Mouse (Mus musculus): ENCODE measurements at regions not wholly inside any gene's neighbourhood (a gene's known extent, or its start where the extent isn't known, plus 50 kb on each side); places are given as distances from the start of the nearest gene placed in this dataset.
A peak's percentile ranks its signal among the peaks of the same experiment; 100 is the strongest.
"Not testable (repeated sequence)": the region's sequence is repeated elsewhere in the genome, so short reads cannot be mapped to it uniquely, and the experiment has no call there.

- H3K27ac ChIP-seq (replicated peaks): no peak overlapping the region
- 59% methylated on average over 3 of the region's 3 CpGs for WGBS
- no peak overlapping the region for H3K9ac ChIP-seq
- H3K27me3 ChIP-seq (replicated peaks): no peaks in the 10 kb centered on the region
- no peak for ATAC-seq (ENCODE audit: extremely low read depth, insufficient number of reproducible peaks, low FRiP score, low TSS enrichment)
- H3K9me3 ChIP-seq: no peaks in the 10 kb centered on the region
- no peak overlapping the region for H3K4me2 ChIP-seq
- H3K36me3 ChIP-seq: no peaks in the 10 kb centered on the region
- H3K4me3 ChIP-seq: no peak overlapping the region
- no peaks in the 10 kb centered on the region for H3K4me1 ChIP-seq
Measured at GRCm38 (mm10) chr1:194435060-194435459, 183.0 kb upstream of the Plxna2 start.

DNA sequence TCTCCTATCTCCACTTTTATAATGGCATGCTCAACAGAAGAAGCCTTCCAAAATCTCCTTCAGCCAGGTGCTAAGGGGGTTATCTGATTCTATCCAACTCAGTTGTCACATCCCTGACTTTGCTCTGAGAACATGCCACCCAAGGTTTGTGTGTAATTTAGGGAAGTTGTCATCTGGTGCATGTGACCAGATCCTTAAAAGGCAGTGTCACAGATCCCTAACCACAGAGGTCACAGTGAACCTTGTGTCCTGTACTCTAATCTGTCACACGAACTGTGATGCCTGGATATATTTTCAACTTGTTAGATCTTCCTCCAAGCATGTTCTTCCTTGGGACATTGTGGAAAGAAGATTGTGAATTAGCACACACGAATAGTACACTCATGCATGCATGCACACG lies 189.4 kb upstream of the Plxna2 start:
- ATAC-seq (ENCODE audit: extremely low read depth, insufficient number of reproducible peaks, low FRiP score, low TSS enrichment): no peak
- H3K4me3 ChIP-seq: no peak overlapping the region
- H3K4me1 ChIP-seq: peaks cover 11% of the 10 kb centered on the region
- 63% methylated on average over 3 of the region's 3 CpGs for WGBS
- no peaks in the 10 kb centered on the region for H3K9me3 ChIP-seq
- H3K4me2 ChIP-seq: no peak overlapping the region
- no peak overlapping the region for H3K27ac ChIP-seq (replicated peaks)
- no peak overlapping the region for H3K9ac ChIP-seq
- no peaks in the 10 kb centered on the region for H3K27me3 ChIP-seq (replicated peaks)
- no peaks in the 10 kb centered on the region for H3K36me3 ChIP-seq

- Histone ChIP-seq H3K36me3 (no peaks in the 10 kb centered on the region), H3K27me3 (replicated peaks) (no peaks in the 10 kb centered on the region; the same call in 1 of the 2 replicates), H3K4me2 (no peak overlapping the region), H3K4me1 (peaks cover 11% of the 10 kb centered on the region), H3K9ac (no peak overlapping the region), H3K27ac (replicated peaks) (0 out of 2 replicates have a peak overlapping the region, but pooled peaks have one; percentile 15), H3K9me3 (no peaks in the 10 kb centered on the region), H3K4me3 (no peak overlapping the region)
- no peak for ATAC-seq (ENCODE audit: extremely low read depth, insufficient number of reproducible peaks, low FRiP score, low TSS enrichment)
- WGBS: 73% methylated on average over 6 of the region's 6 CpGs
Measured at GRCm38 (mm10) chr1:194426293-194426692, 191.7 kb upstream of the Plxna2 start.

- WGBS: 72% methylated on average over 2 of the region's 2 CpGs
- peaks cover 23% of the 10 kb centered on the region for H3K4me1 ChIP-seq
- no peak overlapping the region for H3K4me3 ChIP-seq
- no peak for ATAC-seq (ENCODE audit: extremely low read depth, insufficient number of reproducible peaks, low FRiP score, low TSS enrichment)
- H3K27me3 ChIP-seq (replicated peaks): no peaks in the 10 kb centered on the region; the same call in 1 of the 2 replicates
- H3K27ac ChIP-seq (replicated peaks): no peak overlapping the region
- H3K9ac ChIP-seq: no peak overlapping the region
- H3K4me2 ChIP-seq: no peak overlapping the region
- H3K9me3 ChIP-seq: no peaks in the 10 kb centered on the region
- no peaks in the 10 kb centered on the region for H3K36me3 ChIP-seq
Measured at GRCm38 (mm10) chr1:194424201-194424600, 193.8 kb upstream of the Plxna2 start.

DNA sequence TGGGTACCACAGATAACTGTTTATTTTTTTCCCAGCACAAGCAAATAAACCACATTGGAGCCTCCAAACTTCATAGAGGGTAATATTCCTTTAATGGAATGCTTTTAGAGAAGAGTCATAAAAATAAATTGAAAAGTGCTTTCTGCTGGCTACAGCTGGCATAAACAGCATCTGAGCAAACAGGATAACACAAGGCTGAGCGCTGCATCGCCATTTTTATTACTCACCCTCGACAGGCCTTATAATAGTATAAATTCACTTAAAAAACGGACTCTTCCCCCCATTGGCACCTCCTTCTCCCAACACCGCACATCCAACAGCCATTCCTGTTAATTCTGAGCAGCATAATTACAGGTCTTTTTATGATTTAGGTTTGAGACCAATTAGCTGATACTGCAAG lies 205.8 kb upstream of the Plxna2 start:
- H3K4me3 ChIP-seq: no peak overlapping the region
- no peaks in the 10 kb centered on the region for H3K36me3 ChIP-seq
- H3K9me3 ChIP-seq: no peaks in the 10 kb centered on the region
- H3K4me2 ChIP-seq: no peak overlapping the region
- H3K27me3 ChIP-seq (replicated peaks): peaks cover 12% of the 10 kb centered on the region; the same call in 1 of the 2 replicates
- no peak overlapping the region for H3K27ac ChIP-seq (replicated peaks)
- 74% methylated on average over 5 of the region's 5 CpGs for WGBS
- no peaks in the 10 kb centered on the region for H3K4me1 ChIP-seq
- H3K9ac ChIP-seq: no peak overlapping the region
- no peak for ATAC-seq (ENCODE audit: extremely low read depth, insufficient number of reproducible peaks, low FRiP score, low TSS enrichment)

GRCm38 (mm10) chr1:194411788-194412187 lies 206.2 kb upstream of the Plxna2 start:
- Histone ChIP-seq H3K36me3 (no peaks in the 10 kb centered on the region), H3K27me3 (replicated peaks) (peaks cover 12% of the 10 kb centered on the region; the same call in 1 of the 2 replicates), H3K4me1 (no peaks in the 10 kb centered on the region), H3K4me3 (no peak overlapping the region), H3K27ac (replicated peaks) (no peak overlapping the region), H3K4me2 (no peak overlapping the region), H3K9me3 (no peaks in the 10 kb centered on the region), H3K9ac (no peak overlapping the region)
- ATAC-seq (ENCODE audit: extremely low read depth, insufficient number of reproducible peaks, low FRiP score, low TSS enrichment): no peak
- WGBS: 57% methylated on average over 2 of the region's 2 CpGs

- Histone ChIP-seq H3K4me2 (no peak overlapping the region), H3K9ac (no peak overlapping the region), H3K27me3 (replicated peaks) (no peaks in the 10 kb centered on the region), H3K36me3 (no peaks in the 10 kb centered on the region), H3K4me1 (no peaks in the 10 kb centered on the region), H3K4me3 (no peak overlapping the region), H3K9me3 (no peaks in the 10 kb centered on the region), H3K27ac (replicated peaks) (no peak overlapping the region)
- no peak for ATAC-seq (ENCODE audit: extremely low read depth, insufficient number of reproducible peaks, low FRiP score, low TSS enrichment)
Measured at GRCm38 (mm10) chr1:194399281-194399680, 218.7 kb upstream of the Plxna2 start.

- H3K4me2 ChIP-seq: no peak overlapping the region
- 68% methylated on average over 4 of the region's 4 CpGs for WGBS
- H3K27ac ChIP-seq (replicated peaks): no peak overlapping the region
- no peaks in the 10 kb centered on the region for H3K27me3 ChIP-seq (replicated peaks)
- H3K9ac ChIP-seq: no peak overlapping the region
- H3K9me3 ChIP-seq: no peaks in the 10 kb centered on the region
- H3K4me1 ChIP-seq: no peaks in the 10 kb centered on the region
- H3K4me3 ChIP-seq: no peak overlapping the region
- ATAC-seq (ENCODE audit: extremely low read depth, insufficient number of reproducible peaks, low FRiP score, low TSS enrichment): no peak
- H3K36me3 ChIP-seq: no peaks in the 10 kb centered on the region
Measured at GRCm38 (mm10) chr1:194396754-194397460, 221.1 kb upstream of the Plxna2 start.

GRCm38 (mm10) chr1:194393720-194394119 lies 224.3 kb upstream of the Plxna2 start:
- Histone ChIP-seq H3K4me1 (no peaks in the 10 kb centered on the region), H3K4me2 (no peak overlapping the region), H3K27ac (replicated peaks) (no peak overlapping the region), H3K9me3 (no peaks in the 10 kb centered on the region), H3K36me3 (no peaks in the 10 kb centered on the region), H3K27me3 (replicated peaks) (no peaks in the 10 kb centered on the region), H3K9ac (no peak overlapping the region), H3K4me3 (no peak overlapping the region)
- no peak for ATAC-seq (ENCODE audit: extremely low read depth, insufficient number of reproducible peaks, low FRiP score, low TSS enrichment)
- WGBS: 60% methylated on average over 3 of the region's 3 CpGs

DNA sequence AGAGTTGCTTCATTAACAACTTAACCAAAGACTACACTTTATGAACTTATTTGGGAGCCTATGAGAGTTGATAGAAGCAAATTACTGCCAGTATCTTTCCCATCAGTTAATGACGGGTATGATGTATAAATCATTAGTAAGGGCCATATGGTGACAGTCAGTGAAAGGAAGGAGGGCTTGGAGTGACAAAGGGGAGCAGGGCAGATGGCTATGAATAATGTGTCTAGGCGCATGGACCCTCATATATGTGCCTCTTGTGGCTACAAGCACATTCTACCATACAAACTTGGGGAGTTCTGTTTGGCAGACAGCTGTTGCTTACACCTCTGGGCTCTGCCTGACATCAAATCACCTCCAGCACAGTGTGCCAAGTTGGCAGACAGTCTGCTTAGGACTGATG lies 227.8 kb upstream of the Plxna2 start:
- Histone ChIP-seq H3K9me3 (no peaks in the 10 kb centered on the region), H3K9ac (no peak overlapping the region), H3K4me1 (no peaks in the 10 kb centered on the region), H3K27ac (replicated peaks) (no peak overlapping the region), H3K36me3 (no peaks in the 10 kb centered on the region), H3K27me3 (replicated peaks) (no peaks in the 10 kb centered on the region), H3K4me3 (no peak overlapping the region), H3K4me2 (no peak overlapping the region)
- ATAC-seq (ENCODE audit: extremely low read depth, insufficient number of reproducible peaks, low FRiP score, low TSS enrichment): no peak
- 77% methylated on average over 2 of the region's 2 CpGs for WGBS

DNA sequence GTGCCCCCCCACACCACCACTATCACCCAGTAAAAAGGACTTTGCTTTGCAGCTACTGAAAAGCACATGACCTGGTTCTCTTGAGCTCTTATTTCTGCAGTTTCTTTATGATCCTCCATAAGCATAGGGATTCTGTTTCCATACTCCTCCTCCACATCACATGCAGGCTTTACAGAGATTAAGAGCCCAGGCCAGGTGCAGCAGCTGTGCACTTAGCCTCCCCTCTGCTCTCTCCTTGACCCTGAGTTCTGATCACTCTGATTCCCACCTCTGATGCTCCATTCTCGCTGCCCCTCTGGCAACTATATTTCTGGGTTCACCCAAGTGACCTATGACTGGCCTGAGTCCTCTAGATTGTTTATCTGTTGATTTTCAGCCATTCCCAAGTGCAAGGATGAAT lies 239.9 kb upstream of the Plxna2 start:
- Histone ChIP-seq H3K36me3 (no peaks in the 10 kb centered on the region), H3K9ac (no peak overlapping the region), H3K9me3 (no peaks in the 10 kb centered on the region), H3K4me3 (no peak overlapping the region), H3K4me2 (no peak overlapping the region), H3K27ac (replicated peaks) (no peak overlapping the region), H3K27me3 (replicated peaks) (no peaks in the 10 kb centered on the region), H3K4me1 (no peaks in the 10 kb centered on the region)
- no peak for ATAC-seq (ENCODE audit: extremely low read depth, insufficient number of reproducible peaks, low FRiP score, low TSS enrichment)
- 63% methylated on average over 1 of the region's 1 CpGs for WGBS

GRCm38 (mm10) chr1:194373511-194373910 lies 244.5 kb upstream of the Plxna2 start:
- 75% methylated on average over 4 of the region's 4 CpGs for WGBS
- H3K9me3 ChIP-seq; H3K36me3 ChIP-seq; H3K4me3 ChIP-seq; H3K27me3 ChIP-seq (replicated peaks); ATAC-seq (ENCODE audit: extremely low read depth, insufficient number of reproducible peaks, low FRiP score, low TSS enrichment); H3K4me1 ChIP-seq; H3K4me2 ChIP-seq; H3K27ac ChIP-seq (replicated peaks); H3K9ac ChIP-seq: not testable (repeated sequence)

Data from heart, embryonic 13.5 days (tissue).